Mouse (Mus musculus): ENCODE measurements around the gene Pdlim5.

- TF ChIP-seq POLR2A (IDR thresholded peaks at IDR 0.05; ENCODE audit: control insufficient read depth, low read depth, low read length) (no peak), CTCF (IDR thresholded peaks at IDR 0.05; ENCODE audit: control insufficient read depth, insufficient read depth, insufficient replicate concordance, low read depth, low read length) (no peak)
These were observed 186.4 kb downstream of the Pdlim5 start for GRCm38 (mm10) chr3:142209057-142209456.

Measured in testis, adult 2 months (tissue).